Mouse (Mus musculus): ENCODE results near the gene Mob3c.

The Mob3c gene

DNA sequence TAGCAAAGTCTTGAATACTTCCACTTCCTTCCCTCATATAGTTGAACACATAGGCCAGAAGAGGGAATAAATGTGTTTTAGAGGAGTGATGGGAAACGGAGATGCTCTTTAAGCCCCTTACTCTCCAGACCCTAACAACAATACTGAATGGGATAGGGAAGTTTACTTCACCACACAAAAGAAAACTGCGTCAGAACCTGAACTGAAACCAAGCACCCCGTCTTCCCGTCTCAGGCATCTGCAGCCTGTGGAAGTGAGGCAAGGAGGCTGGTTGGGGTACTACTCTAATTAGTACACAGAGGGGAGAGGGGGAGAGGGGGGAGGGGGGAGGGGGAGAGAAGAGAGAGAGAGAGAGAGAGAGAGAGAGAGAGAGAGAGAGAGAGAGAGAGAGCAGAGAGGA lies 10.3 kb downstream of the Mob3c start:
- no peak for DNase-seq

DNA sequence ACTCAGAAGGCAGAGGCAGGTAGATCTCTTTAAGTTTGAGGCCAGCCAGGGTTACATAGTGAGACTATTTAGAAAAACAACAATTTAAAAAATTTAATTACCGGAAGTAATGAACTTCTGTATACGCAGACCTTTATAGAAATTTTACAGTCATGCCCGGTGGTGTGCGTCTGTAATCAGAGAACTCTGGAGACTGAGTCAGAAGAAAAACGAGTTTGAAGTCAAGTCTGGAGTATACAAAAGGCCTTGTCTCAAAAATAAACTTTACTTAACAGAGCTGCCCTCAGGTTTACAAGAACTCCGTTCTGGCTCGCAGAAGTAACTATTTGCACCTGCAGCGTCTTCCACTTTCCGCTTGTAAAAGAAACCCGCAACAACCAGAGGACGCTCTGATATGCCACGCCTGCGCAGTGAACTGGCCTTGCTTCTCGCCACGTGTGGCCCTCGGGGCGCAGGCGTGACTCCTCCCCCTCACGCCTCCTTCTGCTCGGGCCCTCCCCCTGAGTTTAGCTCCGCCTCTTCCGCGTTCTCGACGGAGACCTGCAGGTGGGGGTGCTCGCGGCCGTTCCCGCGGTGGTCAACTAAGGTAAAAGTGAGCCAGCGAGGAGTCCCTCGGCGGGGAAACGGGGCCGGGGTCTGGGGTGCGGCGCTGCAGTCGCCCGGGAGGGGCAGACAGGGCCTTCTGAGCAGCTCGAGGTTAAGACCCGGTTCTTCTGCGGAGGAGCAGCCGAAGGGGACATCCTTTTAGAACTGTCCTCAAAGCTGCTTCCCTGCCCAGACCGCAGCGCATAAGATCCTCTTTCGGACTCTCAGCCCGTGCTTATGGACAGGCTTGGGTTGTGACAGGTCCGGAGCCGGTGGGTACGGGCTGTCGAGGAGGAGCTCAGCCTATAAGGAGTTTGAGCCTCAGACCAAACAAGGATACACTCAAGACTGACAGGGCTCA lies 11.1 kb downstream of the Mob3c start, which contains the start of gene Mknk1:
Gene Mknk1 (plus strand): TSS at position 503 of the 946 bp plus-strand sequence.
- peak; percentile 93 for DNase-seq

DNA sequence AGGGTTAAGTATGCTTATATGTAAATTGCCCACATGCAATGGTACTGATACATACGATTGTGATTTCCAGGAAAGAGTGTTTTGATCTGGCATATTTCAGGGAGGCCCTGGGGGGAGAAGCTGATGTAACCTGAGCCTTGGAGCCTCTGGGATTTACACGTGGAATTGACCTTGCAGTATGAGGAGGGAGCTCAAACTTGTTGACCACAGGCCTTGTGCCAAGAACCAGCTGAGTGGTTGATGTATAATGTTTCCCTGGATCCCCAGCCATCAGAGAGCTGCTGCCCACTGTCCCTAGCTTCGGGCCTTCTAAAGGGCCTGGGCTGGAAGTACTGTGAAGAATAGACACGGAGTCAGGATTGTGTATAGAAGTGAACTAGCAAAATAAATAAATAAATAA lies 12.1 kb downstream of the Mob3c start:
- peak; percentile 15 for DNase-seq

DNA sequence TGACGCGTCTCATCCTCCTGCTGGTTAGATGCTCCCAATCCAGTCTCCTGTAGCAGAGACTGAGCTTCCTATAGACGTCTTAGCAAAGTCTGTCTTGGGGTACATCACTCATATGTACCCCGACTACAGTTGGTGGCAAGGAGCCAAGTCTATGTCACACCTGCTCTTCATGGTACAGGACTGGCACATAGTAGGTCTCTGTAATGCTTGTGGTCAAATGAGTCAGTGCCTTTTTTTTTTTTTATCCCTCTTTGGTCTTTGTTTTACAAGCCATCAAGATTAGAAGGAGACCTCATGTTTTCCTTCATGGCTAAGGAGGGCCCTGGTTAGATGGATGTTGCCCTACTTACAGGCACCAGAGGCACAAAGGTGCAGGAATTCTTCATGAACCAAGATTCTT lies 12.9 kb downstream of the Mob3c start:
- no peak for DNase-seq

DNA sequence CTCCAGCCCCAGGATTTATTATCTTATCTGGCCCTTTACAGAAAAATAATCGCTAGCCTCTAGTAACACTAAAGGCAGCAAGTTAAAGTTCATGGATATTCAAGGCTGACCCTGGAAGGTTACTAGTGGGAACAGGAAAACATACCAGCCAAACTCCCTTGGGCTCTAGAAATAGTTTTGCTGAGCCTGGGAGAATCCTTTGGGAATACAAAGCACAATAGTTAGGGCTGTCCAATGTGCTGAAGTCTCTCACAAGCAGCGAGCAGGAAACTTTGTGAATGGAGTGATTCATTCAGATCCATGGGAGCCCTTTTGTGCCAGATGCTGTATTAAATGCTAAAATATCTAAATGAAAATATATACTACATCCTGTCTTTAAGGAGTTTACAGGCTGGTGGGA lies 18.8 kb downstream of the Mob3c start:
- no peak for DNase-seq

DNA sequence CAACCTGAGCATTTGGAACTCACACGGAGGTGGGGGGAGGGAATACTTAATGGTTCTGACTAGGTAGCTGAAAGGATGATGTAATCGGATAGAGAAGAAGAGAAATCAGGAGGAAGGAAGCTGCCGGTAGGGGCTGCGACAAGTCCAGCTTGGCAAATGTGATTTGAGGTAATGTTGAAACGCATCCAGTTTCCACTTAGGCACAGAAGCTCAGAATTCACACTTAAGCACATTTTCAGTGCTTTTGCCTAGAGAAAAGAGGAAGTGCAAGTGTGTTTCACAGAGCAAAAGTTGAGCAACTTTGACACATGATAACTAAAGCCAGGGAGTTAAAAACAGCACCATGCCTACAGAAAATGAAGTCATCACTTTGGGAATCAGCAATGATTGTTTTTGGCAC lies 19.5 kb downstream of the Mob3c start:
- DNase-seq: no peak

DNA sequence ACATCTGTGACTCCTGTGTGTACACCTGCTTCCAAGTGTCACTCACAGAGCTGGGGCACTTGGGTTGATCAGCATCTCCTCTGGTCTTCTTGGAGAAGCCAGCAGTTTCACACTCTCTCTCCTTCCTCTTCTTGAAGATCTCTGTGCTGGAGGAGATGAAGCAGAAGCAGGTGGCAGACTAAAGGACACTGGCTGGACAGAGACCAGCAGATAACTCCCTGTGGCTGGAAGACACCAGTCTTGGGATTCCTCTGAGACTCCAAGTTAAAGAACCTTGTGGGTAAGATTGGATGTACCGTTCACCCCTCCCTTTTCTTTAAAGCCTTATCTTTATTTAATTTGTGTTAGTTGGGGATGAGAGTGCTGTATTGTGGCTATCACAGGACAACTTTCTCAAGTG lies 20.2 kb downstream of the Mob3c start:
- DNase-seq: no peak

DNA sequence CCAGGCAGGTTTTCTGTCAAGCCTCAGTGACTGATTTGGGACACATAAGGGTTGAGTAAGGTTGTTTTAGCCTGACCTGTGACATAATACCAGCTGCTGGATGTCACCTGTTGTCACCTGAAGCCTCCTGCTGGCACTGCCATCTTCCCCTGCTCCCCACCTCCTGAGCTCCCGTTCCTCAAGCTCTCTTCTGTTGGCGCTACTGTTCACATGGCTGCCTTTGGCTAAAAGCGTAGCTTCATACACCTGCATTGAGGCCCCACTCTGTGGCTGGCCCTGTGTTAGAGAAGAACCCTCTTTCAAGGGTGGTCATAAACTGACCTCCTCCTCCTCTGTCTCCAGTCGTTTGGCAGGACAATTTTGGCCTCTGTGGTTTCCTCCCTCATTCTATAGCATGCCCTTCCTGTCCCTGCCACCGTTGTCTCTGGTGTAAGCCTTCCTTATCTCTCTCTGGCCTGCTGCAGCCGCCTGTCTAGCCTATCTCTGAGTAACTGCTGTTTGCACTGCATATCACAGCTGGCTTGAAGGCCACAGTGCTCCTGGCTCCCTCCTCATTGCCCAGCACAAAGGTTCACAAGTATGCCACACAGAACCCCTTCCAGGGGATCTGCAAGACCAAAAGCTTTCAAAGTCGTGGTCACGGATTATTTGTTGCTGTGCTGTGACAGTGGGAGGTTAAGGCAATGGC lies 21.2 kb downstream of the Mob3c start:
- no peak for DNase-seq

DNA sequence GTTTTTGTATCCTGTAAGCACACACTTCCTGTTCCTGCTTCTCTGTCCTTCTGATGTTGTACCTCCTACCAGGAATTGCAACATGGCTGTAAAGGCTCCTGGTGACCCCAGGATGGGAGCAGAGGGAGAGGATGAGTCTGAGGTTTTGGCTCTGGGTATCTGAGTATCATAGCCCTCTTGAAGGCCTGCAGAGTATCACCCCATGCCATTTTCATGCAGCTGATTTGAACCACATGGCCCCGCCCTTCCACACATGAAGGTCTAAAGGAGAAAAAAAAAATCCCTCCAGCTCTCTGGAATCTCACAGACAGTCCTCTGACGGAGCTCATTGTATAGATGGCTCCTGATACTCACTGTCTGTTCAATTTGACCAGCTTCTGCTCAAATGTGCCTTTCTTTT lies 22.2 kb downstream of the Mob3c start:
- no peak for DNase-seq

DNA sequence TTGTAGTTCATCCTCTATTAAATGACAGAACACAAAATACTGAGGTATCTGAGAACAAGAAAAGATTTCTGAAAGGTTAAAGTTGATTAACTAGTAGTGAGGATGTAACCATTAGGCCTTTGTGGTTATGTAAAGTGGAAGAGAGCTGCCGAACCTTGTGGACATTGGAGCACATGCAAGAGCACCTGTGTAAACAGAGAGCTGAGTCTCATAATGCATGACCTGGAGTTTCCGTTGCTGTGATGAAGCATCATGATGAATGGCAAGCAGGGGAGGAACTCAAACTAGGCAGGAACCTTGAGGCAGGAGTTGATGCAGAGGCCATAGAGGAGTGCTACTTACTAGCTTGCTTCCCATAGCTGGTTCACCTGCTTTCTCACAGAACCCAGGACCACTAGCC lies 22.7 kb downstream of the Mob3c start:
- DNase-seq: no peak

DNA sequence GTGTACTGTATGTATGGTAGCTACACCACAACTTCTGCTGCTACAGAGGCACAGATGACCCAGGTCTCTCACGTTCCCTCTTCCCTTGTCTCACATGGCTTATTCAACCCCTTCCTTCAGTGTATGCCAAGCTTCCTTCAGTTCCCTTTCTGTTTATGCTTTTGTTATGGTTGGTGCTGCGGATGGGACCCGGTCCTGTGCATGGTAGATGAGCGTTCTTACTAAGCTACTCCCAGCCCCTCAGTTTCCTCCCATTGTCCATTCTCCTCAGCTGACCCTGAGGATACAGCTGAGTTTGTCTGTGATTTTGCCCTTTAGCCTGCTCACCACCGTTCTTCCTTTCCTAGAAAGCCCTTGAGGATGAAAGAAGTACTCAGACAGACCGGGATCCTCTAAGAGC lies 23.7 kb downstream of the Mob3c start:
- no peak for DNase-seq

DNA sequence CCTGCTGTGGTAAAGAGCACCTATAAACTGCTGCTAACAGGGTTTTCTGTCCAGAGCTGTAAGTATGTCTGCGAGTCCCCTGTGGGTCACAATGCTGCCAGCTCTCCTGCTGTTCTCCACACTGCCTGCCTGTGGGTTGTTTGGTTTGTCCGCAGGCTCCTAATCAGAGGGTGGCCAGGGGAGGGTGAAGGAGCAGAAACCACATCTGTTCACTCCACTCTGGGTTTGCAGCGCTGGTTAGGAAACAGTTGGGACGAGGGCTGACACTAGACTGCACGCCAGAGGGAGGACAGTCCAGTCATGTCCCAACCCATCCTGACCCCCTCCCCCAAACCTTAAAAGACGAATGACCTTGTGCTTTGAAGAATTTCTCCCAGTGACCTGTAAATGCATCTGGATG lies 27.2 kb downstream of the Mob3c start:
- DNase-seq: no peak

DNA sequence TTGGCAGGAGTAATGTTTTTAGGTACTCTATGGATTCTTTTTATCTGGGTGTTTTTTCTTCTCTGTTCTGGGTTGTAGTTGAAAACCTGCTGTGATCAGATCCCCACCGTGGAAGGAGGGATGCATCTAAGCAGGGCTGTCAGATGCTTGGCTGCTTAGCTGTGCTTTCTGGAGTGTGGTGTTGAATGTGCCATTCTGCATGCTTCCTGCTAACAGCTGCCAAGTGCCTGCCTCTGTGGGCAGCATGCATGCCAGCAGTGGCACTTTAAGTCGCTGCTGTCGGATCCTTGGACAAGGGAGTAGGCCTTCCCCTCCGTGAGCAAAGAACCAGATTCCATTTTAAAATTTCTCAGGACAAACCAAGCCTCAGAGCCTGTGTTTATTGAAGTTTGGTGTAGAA lies 27.7 kb downstream of the Mob3c start:
- no peak for DNase-seq

DNA sequence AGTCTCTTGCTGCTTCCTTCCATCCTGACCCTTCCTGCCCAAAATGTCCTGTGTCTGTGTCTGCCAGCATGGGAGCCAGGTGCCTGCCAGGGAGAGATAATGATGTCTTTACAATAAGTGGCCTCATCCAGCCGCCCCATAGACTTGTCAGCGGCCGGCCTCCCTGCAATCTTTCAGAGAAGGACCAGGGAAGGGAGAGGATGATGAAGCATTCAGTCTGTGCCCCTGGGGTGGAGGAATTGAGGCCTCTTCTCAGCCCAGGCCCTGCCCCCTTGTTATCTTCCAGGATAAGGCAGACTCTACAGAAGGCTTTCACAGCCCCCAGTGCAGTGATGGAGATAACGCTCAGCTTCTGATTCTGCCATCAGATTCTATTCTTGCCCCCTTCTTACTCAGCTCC lies 28.4 kb downstream of the Mob3c start:
- no peak for DNase-seq

DNA sequence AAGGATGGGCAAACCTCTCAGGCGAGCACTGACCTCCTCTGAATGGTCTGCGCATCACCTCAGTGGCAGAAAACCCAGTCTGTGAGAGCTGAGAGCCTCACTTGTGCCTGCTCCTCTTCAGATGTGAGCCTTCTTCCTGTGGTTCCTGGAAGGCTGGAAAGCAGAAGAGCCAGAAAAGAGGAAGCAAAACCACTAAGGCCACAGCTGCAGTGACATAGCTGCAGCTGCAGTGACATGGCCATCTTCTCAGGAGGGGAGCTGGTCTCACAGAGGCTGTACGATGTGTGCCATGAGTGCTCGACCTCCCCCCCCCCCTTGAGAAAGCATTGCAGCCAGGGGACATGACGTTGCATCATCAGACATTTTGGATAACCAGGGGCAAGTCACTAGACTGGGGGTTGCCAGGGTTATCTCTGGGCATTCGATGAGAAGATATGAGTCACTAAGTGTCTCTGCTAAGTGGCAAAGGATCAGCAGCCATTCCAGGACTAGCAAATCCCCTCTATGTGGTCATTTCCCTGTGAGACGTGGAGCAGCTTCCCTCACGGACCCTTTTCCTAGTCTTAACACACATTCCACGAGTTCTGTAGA lies 29.5 kb downstream of the Mob3c start:
- no peak for DNase-seq

DNA sequence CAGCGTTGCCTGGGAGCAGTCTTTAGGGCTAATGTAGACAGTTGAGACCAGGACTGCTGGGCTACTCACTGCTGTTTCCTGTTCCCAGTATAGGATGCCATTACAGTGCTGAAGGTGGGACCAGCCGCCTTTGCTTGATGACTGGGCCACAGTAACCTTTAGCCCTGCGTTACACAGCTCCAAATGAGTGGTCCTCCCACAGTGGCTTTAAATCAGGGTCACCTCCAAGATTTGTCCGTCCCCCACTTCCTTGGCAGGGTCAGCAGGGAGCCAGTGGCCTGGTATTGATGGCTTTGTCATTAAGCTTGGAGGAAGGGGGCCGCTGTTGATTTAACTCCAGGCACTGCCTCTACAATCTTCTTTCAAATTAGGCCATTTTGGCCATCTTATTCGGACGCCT lies 35.5 kb downstream of the Mob3c start:
- DNase-seq: no peak

DNA sequence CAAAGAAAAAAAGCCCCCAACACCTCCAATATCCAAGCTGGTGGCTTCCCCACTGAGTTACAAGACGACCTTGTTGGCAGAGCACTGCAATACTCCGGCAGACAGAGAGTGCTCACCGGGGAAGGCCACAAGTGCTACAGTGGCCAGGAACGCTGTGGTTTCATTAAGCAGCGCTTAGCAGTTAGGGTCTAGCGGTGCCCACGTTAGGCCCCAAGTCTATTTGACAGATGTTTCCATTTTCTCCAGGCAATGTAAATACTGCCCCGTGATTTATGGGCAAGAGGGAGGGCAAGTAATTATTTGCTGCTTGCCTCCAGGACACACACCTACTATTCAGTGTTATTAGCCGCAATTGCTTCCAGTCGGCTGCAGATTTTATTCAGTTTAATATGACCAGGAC lies 36.0 kb downstream of the Mob3c start:
- no peak for DNase-seq

DNA sequence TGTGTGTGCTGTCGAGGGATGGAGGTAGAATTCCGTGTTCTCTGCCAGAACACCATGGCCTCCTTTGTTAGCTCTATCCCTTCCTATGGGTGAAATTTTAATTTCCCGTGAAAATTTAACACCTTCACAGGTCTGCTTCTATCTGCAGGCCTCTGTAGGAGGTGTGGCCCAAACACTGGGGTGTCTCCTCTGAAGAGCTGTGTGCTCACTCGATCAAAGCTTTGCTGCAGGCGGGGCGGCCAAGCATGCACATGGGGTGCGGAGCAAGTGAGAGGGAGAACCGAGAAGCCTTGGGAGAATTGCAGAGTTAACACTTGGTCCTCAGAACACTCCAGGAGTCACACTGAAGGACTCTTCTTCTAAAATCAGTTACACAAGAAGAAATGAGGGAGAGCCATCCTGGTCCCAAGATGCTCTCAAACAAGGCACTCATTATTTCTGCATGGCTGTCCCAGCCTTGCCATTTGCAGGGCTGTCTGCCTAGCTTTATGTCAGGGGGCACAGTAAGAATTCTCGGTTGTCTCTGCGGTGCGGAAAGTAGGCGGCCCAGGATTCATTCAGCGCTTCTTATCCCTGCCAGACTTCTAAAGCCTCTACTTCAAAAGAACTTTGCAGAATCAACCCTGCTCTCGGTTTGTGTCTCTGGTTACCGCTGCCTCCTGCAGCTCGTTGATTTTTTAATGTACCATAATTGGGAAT lies 41.8 kb downstream of the Mob3c start:
- no peak for DNase-seq

DNA sequence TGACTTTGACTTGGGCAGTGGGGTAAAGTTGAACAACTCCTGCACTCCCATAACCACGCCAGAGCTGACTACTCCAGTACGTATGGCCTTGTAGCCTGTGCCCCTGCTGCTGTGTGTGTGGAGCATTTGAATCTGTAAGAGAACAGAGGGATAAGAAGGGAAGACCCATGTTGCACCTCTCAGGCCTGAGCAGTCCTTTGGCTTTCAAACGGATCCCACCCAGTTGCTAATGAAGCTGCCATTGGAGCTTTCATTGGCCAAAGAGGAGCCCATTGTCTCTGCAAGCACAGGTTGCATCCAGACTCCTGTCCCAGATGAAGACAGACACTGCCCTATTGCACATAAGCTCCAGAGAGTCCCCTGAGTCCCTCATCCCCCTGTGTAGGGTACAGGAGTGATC lies 45.3 kb downstream of the Mob3c start:
- DNase-seq: no peak

DNA sequence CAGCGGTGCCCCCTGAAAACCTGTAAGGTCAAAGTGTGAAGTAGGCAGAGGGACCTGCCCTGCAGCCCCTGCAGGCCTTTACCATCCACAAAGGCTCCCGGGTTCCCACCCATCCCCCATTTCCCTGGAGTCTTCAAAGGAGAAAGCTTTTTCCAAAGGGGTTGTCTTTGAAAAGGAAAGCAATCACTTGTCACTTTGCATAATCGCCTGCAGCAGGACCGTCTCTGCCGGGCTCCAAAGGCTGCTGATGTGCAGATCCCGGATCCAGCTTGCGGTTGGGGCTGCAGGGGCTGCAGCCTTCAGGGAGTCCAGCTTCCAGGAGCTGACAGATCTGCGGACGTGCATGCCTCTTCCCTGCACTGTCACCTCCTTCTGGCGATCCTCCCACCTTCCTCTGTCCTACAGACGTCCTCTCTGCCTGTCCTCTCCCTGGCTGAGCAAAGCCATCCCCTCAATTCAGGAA lies 50.4 kb downstream of the Mob3c start:
- DNase-seq: no peak

DNA sequence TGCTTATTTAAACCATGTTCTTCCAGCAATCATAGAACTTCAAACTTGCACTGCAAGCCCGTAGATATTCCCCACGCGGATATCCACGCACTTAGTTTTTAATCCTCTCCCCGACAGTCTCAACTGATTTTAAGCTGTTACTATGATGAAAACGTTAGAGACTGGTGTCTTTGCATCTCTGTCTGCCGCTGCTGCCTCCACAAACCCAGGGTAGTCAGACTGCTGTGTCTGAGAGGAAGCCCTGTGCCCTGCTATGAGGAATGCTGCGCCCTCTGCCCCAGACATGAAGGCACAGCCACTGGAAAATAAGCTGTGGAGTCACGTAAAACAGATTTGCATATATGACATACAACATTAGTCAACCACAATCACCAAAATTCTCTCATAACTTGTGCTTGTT lies 50.9 kb downstream of the Mob3c start:
- no peak for DNase-seq

DNA sequence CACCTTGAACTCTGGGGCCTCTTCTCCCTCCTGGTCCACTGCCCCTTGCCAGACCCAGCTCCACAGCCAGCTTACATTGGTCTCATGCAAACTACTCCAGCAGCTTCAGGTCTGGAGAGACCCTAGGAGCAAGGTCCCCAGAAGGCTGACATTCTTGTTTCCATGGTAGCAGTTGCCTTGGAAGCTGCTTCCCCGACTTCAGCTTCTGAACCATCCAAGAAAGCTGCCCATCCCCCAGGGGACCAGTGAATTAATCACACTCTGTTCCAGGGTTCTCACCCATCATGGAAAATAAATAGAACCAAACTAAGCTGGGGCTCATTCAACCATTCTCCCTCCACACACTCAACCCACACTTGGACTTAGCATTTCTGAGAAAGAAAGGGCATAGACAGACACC lies 53.3 kb downstream of the Mob3c start:
- DNase-seq: no peak

DNA sequence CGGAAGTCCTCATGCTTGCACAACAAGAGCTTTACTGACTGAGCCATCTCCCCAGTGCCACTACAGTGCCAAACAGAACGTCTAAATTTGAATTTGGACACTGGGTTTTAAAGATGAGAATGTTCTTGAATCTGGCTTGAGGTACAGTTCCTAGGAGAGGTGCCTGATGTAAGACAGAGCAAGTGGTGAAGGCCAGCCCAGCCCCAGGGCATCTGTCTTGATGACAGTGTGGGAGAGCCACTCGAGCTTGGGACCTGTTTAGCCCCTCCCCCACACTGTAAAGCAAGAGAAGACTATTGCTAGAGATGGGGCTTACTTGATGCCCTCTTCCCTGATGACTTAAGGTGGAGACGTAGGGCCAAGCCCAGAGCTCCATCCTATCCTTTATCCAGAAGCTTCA lies 54.3 kb downstream of the Mob3c start:
- no peak for DNase-seq

Data from kidney, adult 18-20 months (tissue).